Mouse (Mus musculus) embryonic fibroblast, embryonic 13.5 days (primary cell): Measurements from ENCODE around the gene Gm31371.
"Not testable (repeated sequence)": the region's sequence is repeated elsewhere in the genome, so short reads cannot be mapped to it uniquely, and the experiment has no call there.

Experiments
- CTCF ChIP-seq: IDR thresholded peaks from 2 replicates; pipeline ENCODE4 v1.5.1; 2011; ENCODE audit warnings: mild to moderate bottlenecking, control low read depth, low read length, moderate library complexity, borderline replicate concordance; ENCODE audit not compliant: insufficient read depth
- POLR2A ChIP-seq: IDR thresholded peaks from 2 replicates; pipeline ENCODE4 v1.6.1; 2011; ENCODE audit warnings: low read depth, mild to moderate bottlenecking, control low read depth, low read length, moderate library complexity

DNA sequence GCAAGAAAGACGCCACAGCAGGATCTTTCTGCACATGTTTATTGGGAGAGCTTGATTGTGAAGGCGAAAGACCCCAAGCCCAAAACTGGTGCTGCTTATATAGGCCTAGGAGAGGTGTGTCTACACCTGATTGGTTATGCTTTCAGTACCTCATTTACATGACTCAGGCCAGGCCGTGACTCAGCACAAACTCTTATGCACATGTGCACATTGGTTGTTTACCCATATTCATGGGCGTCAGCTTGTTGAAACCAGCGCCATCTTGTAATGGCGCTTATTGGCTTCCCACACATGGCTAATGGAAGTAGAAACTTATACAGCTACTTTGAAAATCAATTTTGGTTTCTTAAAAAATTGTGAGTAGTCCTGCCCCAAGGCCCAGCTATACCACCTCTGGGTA, 72.0 kb downstream of the Gm31371 start:
- not testable (repeated sequence) for TF ChIP-seq CTCF, POLR2A
